Mouse (Mus musculus) ES-E14 (cell line): ENCODE results near the gene Hsf4. TPM values are rescaled to one million over a fixed set of nuclear protein-coding genes. Genes with fewer than 3 reads are reported as not detected.

Source experiments
- DNase-seq: peaks from one replicate; pipeline ENCODE4 v3.0.0-alpha.2; 2013; ENCODE audit warnings: low read depth, low spot score
- H3K27ac ChIP-seq: 2 replicates; pipeline ENCODE4 v1.5.1; 2012; ENCODE audit warnings: low read depth, mild to moderate bottlenecking, low read length, moderate library complexity, mixed read lengths; ENCODE audit not compliant: poor library complexity, insufficient read depth, severe bottlenecking
- H3K36me3 ChIP-seq: 2 replicates; pipeline ENCODE4 v1.6.1; 2012; ENCODE audit warnings: mild to moderate bottlenecking, low read length, moderate library complexity, mixed read lengths; ENCODE audit not compliant: control insufficient read depth, poor library complexity, insufficient read depth, severe bottlenecking
- H3K4me1 ChIP-seq, 2 experiments: fragments of 150-350 bp in 1 of 2; sonication (generic) in 1 of 2; 2 replicates each; pipeline ENCODE4 v1.6.1; 2012; ENCODE audit warnings: low read length in 2 of 2, mild to moderate bottlenecking in 1 of 2, mixed read lengths in 1 of 2; ENCODE audit not compliant: control insufficient read depth in 2 of 2, insufficient read depth in 2 of 2, poor library complexity in 1 of 2
- H3K4me3 ChIP-seq, 2 experiments: fragments of 150-350 bp in 1 of 2; sonication (generic) in 1 of 2; 2 replicates each; pipeline ENCODE4 v1.5.1; 2012; ENCODE audit warnings: low read length in 2 of 2, low read depth in 1 of 2, mild to moderate bottlenecking in 1 of 2, mixed read lengths in 1 of 2; ENCODE audit not compliant: insufficient read depth in 1 of 2, poor library complexity in 1 of 2, severe bottlenecking in 1 of 2
- H3K9ac ChIP-seq: 2 replicates; pipeline ENCODE4 v1.6.1; 2012; ENCODE audit warnings: low read depth, mild to moderate bottlenecking, low read length, mixed read lengths; ENCODE audit not compliant: poor library complexity, insufficient read depth, severe bottlenecking
- H3K9me3 ChIP-seq: fragments of 150-350 bp; sonication (generic); 2 replicates; pipeline ENCODE4 v1.6.1; 2012; ENCODE audit warnings: low read depth, mild to moderate bottlenecking, low read length; ENCODE audit not compliant: control insufficient read depth, insufficient read depth
- CHD2 ChIP-seq: IDR thresholded peaks from 2 replicates; pipeline ENCODE4 v1.6.1; 2014; ENCODE audit warnings: mild to moderate bottlenecking, low read depth, low read length, inconsistent platforms
- HCFC1 ChIP-seq: IDR thresholded peaks from 2 replicates; pipeline ENCODE4 v1.6.1; 2012; ENCODE audit warnings: low read length, inconsistent platforms, borderline replicate concordance; ENCODE audit not compliant: insufficient read depth
- MAFK ChIP-seq: IDR thresholded peaks from 2 replicates; pipeline ENCODE4 v1.6.1; 2014; ENCODE audit warnings: mild to moderate bottlenecking, low read depth, low read length, inconsistent platforms; ENCODE audit not compliant: insufficient read depth
- ZC3H11A ChIP-seq: IDR thresholded peaks from 2 replicates; pipeline ENCODE4 v1.6.1; 2012; ENCODE audit warnings: low read depth, mild to moderate bottlenecking, inconsistent platforms, low read length, borderline replicate concordance
- ZNF384 ChIP-seq: IDR thresholded peaks from 2 replicates; pipeline ENCODE4 v1.6.1; 2012; ENCODE audit warnings: low read depth, low read length, inconsistent platforms
- in situ Hi-C, 2 experiments: fragments of 600-800 bp; cut with MboI; formaldehyde crosslinking; loops; one replicate each; pipeline ENCODE4 v1.15.1; 2025; ENCODE audit warnings: low sequenced_read_pairs in 2 of 2, inconsistent platforms in 1 of 2; ENCODE audit not compliant: unreplicated experiment in 2 of 2
- total RNA-seq: library from RNA; depleted of rRNA; stranded (reverse); fragments of 300-350 nt; gene quantifications from 2 replicates; pipeline ENCODE4 v1.2.3, GENCODE M21; 2012

Hsf4 gene
- total RNA-seq, 1 experiment = 0.45 TPM

GRCm38 (mm10) chr8:105252680-105253537, 16.7 kb upstream of the Hsf4 start:
- Histone ChIP-seq H3K9ac (no peak overlapping the region), H3K4me3 (no peak overlapping the region), H3K9me3 (no peaks in the 10 kb centered on the region), H3K4me1 (peaks cover 0 to 8% of the 10 kb centered on the region in 2 experiments; a peak in 2 of 4 replicates), H3K27ac (no peak overlapping the region), H3K36me3 (peaks cover 48% of the 10 kb centered on the region)
- DNase-seq = no peak
- in situ Hi-C loops = loop anchor here in 1 of 2 experiments (25.0 kb wide), 1 partner anchor 616 kb away; the partner anchor contains the start of genes Ciao2b and Rrad
- TF ChIP-seq ZNF384 (no peak), ZC3H11A (no peak), HCFC1 (no peak), MAFK (no peak), CHD2 (no peak)

DNA sequence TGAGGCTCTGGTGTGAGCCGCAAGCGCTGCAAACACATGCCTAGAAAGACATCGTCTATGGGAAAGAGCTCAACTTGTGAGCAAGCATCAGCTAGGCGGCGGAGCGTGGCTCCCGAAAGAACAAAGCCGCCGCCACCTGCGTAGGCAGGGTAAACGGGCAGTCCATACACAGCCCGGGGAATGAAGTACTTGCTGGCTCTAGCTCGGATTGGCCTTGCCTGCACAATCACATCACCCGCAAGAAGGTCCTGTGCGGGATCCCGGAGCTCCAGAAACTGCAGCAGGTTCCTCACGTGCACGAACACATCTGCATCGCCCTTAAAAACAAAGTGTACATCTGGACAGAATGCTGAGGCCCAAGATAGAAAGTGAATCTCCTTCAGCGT, 15.8 kb upstream of the Hsf4 start:
- peak overlapping the region; percentile 36; the same call in 1 of the 2 replicates for H3K9ac ChIP-seq
- peaks cover 40% of the 10 kb centered on the region for H3K36me3 ChIP-seq
- H3K9me3 ChIP-seq = no peaks in the 10 kb centered on the region
- DNase-seq = no peak
- peaks cover 0 to 12% of the 10 kb centered on the region in 2 experiments; a peak in 2 of 4 replicates for H3K4me1 ChIP-seq
- H3K4me3 ChIP-seq = peak overlapping the region; percentile 6 to 60; a peak in 3 of 4 replicates
- no peak overlapping the region for H3K27ac ChIP-seq
- in situ Hi-C loops = loop anchor here in 1 of 2 experiments (25.0 kb wide), 1 partner anchor 616 kb away; the partner anchor contains the start of genes Ciao2b and Rrad
- TF ChIP-seq CHD2 = no peak
- TF ChIP-seq HCFC1 = no peak
- TF ChIP-seq MAFK = no peak
- no peak for TF ChIP-seq ZNF384
- TF ChIP-seq ZC3H11A = no peak

DNA sequence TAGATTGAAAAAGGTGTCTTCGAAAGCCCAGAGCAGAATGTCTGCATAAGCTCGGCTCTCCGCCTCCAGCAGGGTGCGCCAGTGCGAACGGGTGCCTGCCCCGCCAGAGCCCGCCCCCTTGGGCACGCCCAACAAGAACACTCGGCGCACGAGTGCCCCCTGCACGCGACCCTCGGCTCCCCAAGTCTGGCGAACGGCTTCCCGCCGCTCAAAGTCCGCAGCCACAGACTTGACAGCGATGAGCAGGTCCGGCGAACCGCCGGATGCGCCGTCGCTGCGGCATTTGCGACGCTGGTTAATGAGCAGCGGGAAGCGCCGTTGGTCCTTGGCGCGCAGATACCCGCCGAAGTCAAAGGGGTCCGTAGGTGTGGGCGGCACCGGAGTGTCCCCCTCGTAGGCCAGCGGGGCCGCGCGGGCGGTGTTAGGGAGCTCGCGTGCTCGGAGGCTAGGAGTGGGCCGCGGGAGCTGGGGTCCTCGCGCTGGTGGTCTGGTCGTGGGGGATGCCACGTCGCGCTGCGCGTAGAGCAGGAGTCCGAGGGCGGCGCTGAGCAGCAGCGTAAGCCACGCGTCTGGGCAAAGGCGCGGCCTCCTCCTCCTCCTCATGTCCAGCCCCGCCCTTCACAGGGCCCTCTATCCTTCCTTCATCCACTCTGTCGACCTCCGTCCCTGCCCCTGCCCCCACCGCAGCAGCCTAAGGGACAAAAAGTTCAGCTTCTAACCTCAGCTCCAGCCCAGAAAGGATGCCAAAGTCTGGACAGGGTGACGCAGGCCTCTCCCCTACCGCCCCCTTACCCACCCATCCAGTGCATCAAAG, 15.2 kb upstream of the Hsf4 start:
- H3K9me3 ChIP-seq = no peaks in the 10 kb centered on the region
- peak overlapping the region; percentile 60 to 74 for H3K4me3 ChIP-seq
- peak overlapping the region; percentile 62 for H3K9ac ChIP-seq
- H3K27ac ChIP-seq = no peak overlapping the region
- peak; percentile 86 for DNase-seq
- in situ Hi-C loops = loop anchor here in 1 of 2 experiments (25.0 kb wide), 1 partner anchor 617 kb away; the partner anchor contains the start of genes Ciao2b and Rrad
- TF ChIP-seq HCFC1 (peak; percentile 43; the same call in 1 of the 2 replicates), CHD2 (no peak)
- peaks cover 0 to 12% of the 10 kb centered on the region in 2 experiments; a peak in 2 of 4 replicates for H3K4me1 ChIP-seq
- H3K36me3 ChIP-seq = peaks cover 35% of the 10 kb centered on the region

- H3K27ac ChIP-seq = no peak within 1 kb of the TSS
- H3K4me1 ChIP-seq = peaks cover 0 to 12% of the 10 kb centered on the region in 2 experiments; a peak in 2 of 4 replicates
- TF ChIP-seq ZC3H11A (no peak), MAFK (no peak), CHD2 (no peak), HCFC1 (no peak), ZNF384 (no peak)
- peak within 1 kb of the TSS; percentile 60 to 74 for H3K4me3 ChIP-seq
- no peaks in the 10 kb centered on the region for H3K9me3 ChIP-seq
- H3K9ac ChIP-seq = peak within 1 kb of the TSS; percentile 62
- no peak for DNase-seq
- H3K36me3 ChIP-seq = peaks cover 30% of the 10 kb centered on the region
- in situ Hi-C loops = loop anchor here in 1 of 2 experiments (25.0 kb wide), 1 partner anchor 618 kb away; the partner anchor contains the start of genes Ciao2b and Rrad
These were observed 14.6 kb upstream of the Hsf4 start, which contains the start of gene B3gnt9 for GRCm38 (mm10) chr8:105254966-105255350. Gene B3gnt9, minus strand, starts transcription at chr8:105255153.
